Mouse (Mus musculus) ES-E14 (cell line): ENCODE measurements at regions not wholly inside any gene's neighbourhood (a gene's known extent, or its start where the extent isn't known, plus 50 kb on each side); places are given as distances from the start of the nearest gene placed in this dataset.

ENCODE experiments used
- DNase-seq: peaks from one replicate; pipeline ENCODE4 v3.0.0-alpha.2; 2013; ENCODE audit warnings: low read depth, low spot score
- H3K27ac ChIP-seq: 2 replicates; pipeline ENCODE4 v1.5.1; 2012; ENCODE audit warnings: low read depth, mild to moderate bottlenecking, low read length, moderate library complexity, mixed read lengths; ENCODE audit not compliant: poor library complexity, insufficient read depth, severe bottlenecking
- H3K36me3 ChIP-seq: 2 replicates; pipeline ENCODE4 v1.6.1; 2012; ENCODE audit warnings: mild to moderate bottlenecking, low read length, moderate library complexity, mixed read lengths; ENCODE audit not compliant: control insufficient read depth, poor library complexity, insufficient read depth, severe bottlenecking
- H3K4me1 ChIP-seq, 2 experiments: fragments of 150-350 bp in 1 of 2; sonication (generic) in 1 of 2; 2 replicates each; pipeline ENCODE4 v1.6.1; 2012; ENCODE audit warnings: low read length in 2 of 2, mild to moderate bottlenecking in 1 of 2, mixed read lengths in 1 of 2; ENCODE audit not compliant: control insufficient read depth in 2 of 2, insufficient read depth in 2 of 2, poor library complexity in 1 of 2
- H3K4me3 ChIP-seq, 2 experiments: fragments of 150-350 bp in 1 of 2; sonication (generic) in 1 of 2; 2 replicates each; pipeline ENCODE4 v1.5.1; 2012; ENCODE audit warnings: low read length in 2 of 2, low read depth in 1 of 2, mild to moderate bottlenecking in 1 of 2, mixed read lengths in 1 of 2; ENCODE audit not compliant: insufficient read depth in 1 of 2, poor library complexity in 1 of 2, severe bottlenecking in 1 of 2
- H3K9ac ChIP-seq: 2 replicates; pipeline ENCODE4 v1.6.1; 2012; ENCODE audit warnings: low read depth, mild to moderate bottlenecking, low read length, mixed read lengths; ENCODE audit not compliant: poor library complexity, insufficient read depth, severe bottlenecking
- H3K9me3 ChIP-seq: fragments of 150-350 bp; sonication (generic); 2 replicates; pipeline ENCODE4 v1.6.1; 2012; ENCODE audit warnings: low read depth, mild to moderate bottlenecking, low read length; ENCODE audit not compliant: control insufficient read depth, insufficient read depth
- CHD2 ChIP-seq: IDR thresholded peaks from 2 replicates; pipeline ENCODE4 v1.6.1; 2014; ENCODE audit warnings: mild to moderate bottlenecking, low read depth, low read length, inconsistent platforms
- HCFC1 ChIP-seq: IDR thresholded peaks from 2 replicates; pipeline ENCODE4 v1.6.1; 2012; ENCODE audit warnings: low read length, inconsistent platforms, borderline replicate concordance; ENCODE audit not compliant: insufficient read depth
- MAFK ChIP-seq: IDR thresholded peaks from 2 replicates; pipeline ENCODE4 v1.6.1; 2014; ENCODE audit warnings: mild to moderate bottlenecking, low read depth, low read length, inconsistent platforms; ENCODE audit not compliant: insufficient read depth
- ZC3H11A ChIP-seq: IDR thresholded peaks from 2 replicates; pipeline ENCODE4 v1.6.1; 2012; ENCODE audit warnings: low read depth, mild to moderate bottlenecking, inconsistent platforms, low read length, borderline replicate concordance
- ZNF384 ChIP-seq: IDR thresholded peaks from 2 replicates; pipeline ENCODE4 v1.6.1; 2012; ENCODE audit warnings: low read depth, low read length, inconsistent platforms
- in situ Hi-C, 2 experiments: fragments of 600-800 bp; cut with MboI; formaldehyde crosslinking; loops; one replicate each; pipeline ENCODE4 v1.15.1; 2025; ENCODE audit warnings: low sequenced_read_pairs in 2 of 2, inconsistent platforms in 1 of 2; ENCODE audit not compliant: unreplicated experiment in 2 of 2

GRCm38 (mm10) chr10:116678950-116679735, 97.8 kb upstream of the Cnot2 start:
- H3K36me3 ChIP-seq: no peaks in the 10 kb centered on the region
- H3K27ac ChIP-seq: no peak overlapping the region
- DNase-seq: no peak
- no peak for TF ChIP-seq CHD2
- TF ChIP-seq ZC3H11A: no peak
- no peak for TF ChIP-seq MAFK
- no peak for TF ChIP-seq HCFC1
- TF ChIP-seq ZNF384: no peak
- H3K9me3 ChIP-seq: no peaks in the 10 kb centered on the region
- no peak overlapping the region for H3K9ac ChIP-seq
- in situ Hi-C loops: no loop called here
- H3K4me1 ChIP-seq: peaks cover 0 to 3% of the 10 kb centered on the region in 2 experiments; a peak in 1 of 4 replicates
- no peak overlapping the region for H3K4me3 ChIP-seq

GRCm38 (mm10) chr10:116677949-116678348, 96.6 kb upstream of the Cnot2 start:
- Histone ChIP-seq H3K27ac (no peak overlapping the region), H3K9ac (no peak overlapping the region), H3K9me3 (no peaks in the 10 kb centered on the region), H3K4me3 (no peak overlapping the region), H3K36me3 (no peaks in the 10 kb centered on the region), H3K4me1 (peaks cover 0 to 3% of the 10 kb centered on the region in 2 experiments; a peak in 1 of 4 replicates)
- in situ Hi-C loops: no loop called here
- TF ChIP-seq ZC3H11A: no peak
- DNase-seq: no peak

- in situ Hi-C loops: no loop called here
- Histone ChIP-seq H3K4me3 (peak overlapping the region; percentile 59 to 69; a peak in 3 of 4 replicates), H3K9me3 (no peaks in the 10 kb centered on the region), H3K36me3 (no peaks in the 10 kb centered on the region), H3K27ac (no peak overlapping the region), H3K4me1 (peaks cover 0 to 3% of the 10 kb centered on the region in 2 experiments; a peak in 1 of 4 replicates), H3K9ac (peak overlapping the region; percentile 46; the same call in 1 of the 2 replicates)
- DNase-seq: no peak
- TF ChIP-seq MAFK (no peak), HCFC1 (no peak)
These were observed 93.9 kb upstream of the Cnot2 start for GRCm38 (mm10) chr10:116675171-116675570.

- Histone ChIP-seq H3K9ac (peak overlapping the region; percentile 46; the same call in 1 of the 2 replicates), H3K4me3 (peak overlapping the region; percentile 59 to 69), H3K4me1 (peaks cover 0 to 3% of the 10 kb centered on the region in 2 experiments; a peak in 1 of 4 replicates), H3K9me3 (no peaks in the 10 kb centered on the region), H3K36me3 (no peaks in the 10 kb centered on the region), H3K27ac (no peak overlapping the region; the same call in 1 of the 2 replicates)
- DNase-seq: no peak
- in situ Hi-C loops: no loop called here
- TF ChIP-seq ZNF384 (peak; percentile 87), CHD2 (no peak)
These were observed 93.0 kb upstream of the Cnot2 start for GRCm38 (mm10) chr10:116674348-116674747.
